Mouse (Mus musculus): ENCODE measurements at regions not wholly inside any gene's neighbourhood (a gene's known extent, or its start where the extent isn't known, plus 50 kb on each side); places are given as distances from the start of the nearest gene placed in this dataset.

- no peak for TF ChIP-seq CTCF (IDR thresholded peaks at IDR 0.05)
- H3K27ac ChIP-seq (ENCODE audit: low read depth, low read length), result no peak overlapping the region
- H3K9ac ChIP-seq (replicated peaks; ENCODE audit: low read length, poor library complexity, severe bottlenecking), result no peak overlapping the region
- H3K4me2 ChIP-seq (ENCODE audit: low read depth, low read length, poor library complexity, severe bottlenecking), result no peak overlapping the region
- no peak overlapping the region for H3K4me3 ChIP-seq (ENCODE audit: low read depth, low read length)
- no peaks in the 10 kb centered on the region for H3K36me3 ChIP-seq (ENCODE audit: insufficient read depth, low read length)
- ATAC-seq (ENCODE audit: low FRiP score) (no peak), DNase-seq (ENCODE audit: low spot score) (no peak)
- no peaks in the 10 kb centered on the region for H3K4me1 ChIP-seq (ENCODE audit: insufficient read depth, low read length)
- H3K27me3 ChIP-seq (ENCODE audit: insufficient read depth, low read length), result no peaks in the 10 kb centered on the region
- H3K9me3 ChIP-seq (ENCODE audit: low read length), result no peaks in the 10 kb centered on the region
- 84% methylated on average over 7 of the region's 7 CpGs for WGBS
Measured at GRCm38 (mm10) chr12:99099881-99100280, 179.5 kb downstream of the Ttc8 start.

GRCm38 (mm10) chr12:99108616-99109015 is 188.2 kb downstream of the Ttc8 start:
- H3K27me3 ChIP-seq (ENCODE audit: insufficient read depth, low read length), result no peaks in the 10 kb centered on the region
- TF ChIP-seq CTCF (IDR thresholded peaks at IDR 0.05), result no peak
- no peaks in the 10 kb centered on the region for H3K9me3 ChIP-seq (ENCODE audit: low read length)
- no peak overlapping the region for H3K9ac ChIP-seq (replicated peaks; ENCODE audit: low read length, poor library complexity, severe bottlenecking)
- WGBS, result 92% methylated on average over 5 of the region's 5 CpGs
- no peak overlapping the region for H3K4me2 ChIP-seq (ENCODE audit: low read depth, low read length, poor library complexity, severe bottlenecking)
- no peaks in the 10 kb centered on the region for H3K36me3 ChIP-seq (ENCODE audit: insufficient read depth, low read length)
- no peak overlapping the region for H3K27ac ChIP-seq (ENCODE audit: low read depth, low read length)
- ATAC-seq (ENCODE audit: low FRiP score), result no peak
- no peak overlapping the region for H3K4me3 ChIP-seq (ENCODE audit: low read depth, low read length)
- DNase-seq (ENCODE audit: low spot score), result no peak
- no peaks in the 10 kb centered on the region for H3K4me1 ChIP-seq (ENCODE audit: insufficient read depth, low read length)

- 94% methylated on average over 2 of the region's 2 CpGs for WGBS
- TF ChIP-seq CTCF (IDR thresholded peaks at IDR 0.05), result no peak
- no peaks in the 10 kb centered on the region for H3K36me3 ChIP-seq (ENCODE audit: insufficient read depth, low read length)
- H3K9ac ChIP-seq (replicated peaks; ENCODE audit: low read length, poor library complexity, severe bottlenecking), result no peak overlapping the region
- H3K9me3 ChIP-seq (ENCODE audit: low read length), result no peaks in the 10 kb centered on the region
- no peak overlapping the region for H3K4me2 ChIP-seq (ENCODE audit: low read depth, low read length, poor library complexity, severe bottlenecking)
- H3K27me3 ChIP-seq (ENCODE audit: insufficient read depth, low read length), result no peaks in the 10 kb centered on the region
- DNase-seq (ENCODE audit: low spot score) (no peak), ATAC-seq (ENCODE audit: low FRiP score) (no peak)
- no peak overlapping the region for H3K4me3 ChIP-seq (ENCODE audit: low read depth, low read length)
- H3K27ac ChIP-seq (ENCODE audit: low read depth, low read length), result no peak overlapping the region
- no peaks in the 10 kb centered on the region for H3K4me1 ChIP-seq (ENCODE audit: insufficient read depth, low read length)
Measured at GRCm38 (mm10) chr12:99113781-99114180, 193.4 kb downstream of the Ttc8 start.

- no peak for ATAC-seq (ENCODE audit: low FRiP score)
- no peak for TF ChIP-seq CTCF (IDR thresholded peaks at IDR 0.05)
- Histone ChIP-seq H3K36me3 (ENCODE audit: insufficient read depth, low read length) (no peaks in the 10 kb centered on the region), H3K9me3 (ENCODE audit: low read length) (no peaks in the 10 kb centered on the region), H3K9ac (replicated peaks; ENCODE audit: low read length, poor library complexity, severe bottlenecking) (no peak overlapping the region), H3K27ac (ENCODE audit: low read depth, low read length) (no peak overlapping the region), H3K4me2 (ENCODE audit: low read depth, low read length, poor library complexity, severe bottlenecking) (no peak overlapping the region), H3K4me3 (ENCODE audit: low read depth, low read length) (no peak overlapping the region), H3K27me3 (ENCODE audit: insufficient read depth, low read length) (no peaks in the 10 kb centered on the region), H3K4me1 (ENCODE audit: insufficient read depth, low read length) (no peaks in the 10 kb centered on the region)
- 84% methylated on average over 7 of the region's 7 CpGs for WGBS
- DNase-seq (ENCODE audit: low spot score), result no peak
Measured at GRCm38 (mm10) chr12:99116491-99116890, 196.1 kb downstream of the Ttc8 start.

GRCm38 (mm10) chr12:99118381-99119115 is 198.2 kb downstream of the Ttc8 start:
- H3K36me3 ChIP-seq (ENCODE audit: insufficient read depth, low read length), result no peaks in the 10 kb centered on the region
- H3K27ac ChIP-seq (ENCODE audit: low read depth, low read length), result no peak overlapping the region
- no peak overlapping the region for H3K9ac ChIP-seq (replicated peaks; ENCODE audit: low read length, poor library complexity, severe bottlenecking)
- ATAC-seq (ENCODE audit: low FRiP score) (no peak), DNase-seq (ENCODE audit: low spot score) (no peak)
- no peaks in the 10 kb centered on the region for H3K27me3 ChIP-seq (ENCODE audit: insufficient read depth, low read length)
- no peaks in the 10 kb centered on the region for H3K4me1 ChIP-seq (ENCODE audit: insufficient read depth, low read length)
- peak; percentile 34 for TF ChIP-seq CTCF (IDR thresholded peaks at IDR 0.05)
- no peak overlapping the region for H3K4me3 ChIP-seq (ENCODE audit: low read depth, low read length)
- no peak overlapping the region for H3K4me2 ChIP-seq (ENCODE audit: low read depth, low read length, poor library complexity, severe bottlenecking)
- no peaks in the 10 kb centered on the region for H3K9me3 ChIP-seq (ENCODE audit: low read length)
- WGBS, result 91% methylated on average over 12 of the region's 12 CpGs

GRCm38 (mm10) chr12:99119966-99120365 is 199.6 kb downstream of the Ttc8 start:
- Histone ChIP-seq H3K27ac (ENCODE audit: low read depth, low read length) (no peak overlapping the region), H3K27me3 (ENCODE audit: insufficient read depth, low read length) (no peaks in the 10 kb centered on the region), H3K4me1 (ENCODE audit: insufficient read depth, low read length) (no peaks in the 10 kb centered on the region), H3K9ac (replicated peaks; ENCODE audit: low read length, poor library complexity, severe bottlenecking) (no peak overlapping the region), H3K4me2 (ENCODE audit: low read depth, low read length, poor library complexity, severe bottlenecking) (no peak overlapping the region), H3K36me3 (ENCODE audit: insufficient read depth, low read length) (no peaks in the 10 kb centered on the region), H3K4me3 (ENCODE audit: low read depth, low read length) (no peak overlapping the region), H3K9me3 (ENCODE audit: low read length) (no peaks in the 10 kb centered on the region)
- TF ChIP-seq CTCF (IDR thresholded peaks at IDR 0.05), result no peak
- no peak for ATAC-seq (ENCODE audit: low FRiP score)
- WGBS, result 83% methylated on average over 9 of the region's 9 CpGs
- no peak for DNase-seq (ENCODE audit: low spot score)
